Mouse (Mus musculus) forebrain, embryonic 16.5 days (tissue): ENCODE measurements around the gene Calm2. TPM values are rescaled to one million over a fixed set of nuclear protein-coding genes. Genes with fewer than 3 reads are reported as not detected.

Source experiments
- ATAC-seq: fragments of 200-750 bp; cut with Nextera tagmentation; 2 replicates; pipeline ENCODE4 v1.8.0; 2017; ENCODE audit warnings: mild to moderate bottlenecking, moderate library complexity
- H3K27ac ChIP-seq: fragments of 300-500 bp; sonication (generic); 2 replicates; pipeline ENCODE4 v1.5.1; 2014; ENCODE audit warnings: low read length, control low read depth
- H3K27me3 ChIP-seq: fragments of 300-500 bp; sonication (generic); replicated peaks from 2 replicates; pipeline ENCODE4 v1.6.1; 2014; ENCODE audit warnings: low read length; ENCODE audit not compliant: control insufficient read depth, insufficient read depth
- H3K36me3 ChIP-seq: fragments of 300-500 bp; sonication (generic); 2 replicates; pipeline ENCODE4 v1.6.1; 2014; ENCODE audit not compliant: control insufficient read depth, insufficient read depth
- H3K4me1 ChIP-seq: fragments of 300-500 bp; sonication (generic); replicated peaks from 2 replicates; pipeline ENCODE4 v1.6.1; 2014; ENCODE audit warnings: low read length; ENCODE audit not compliant: control insufficient read depth, insufficient read depth
- H3K4me2 ChIP-seq: fragments of 300-500 bp; sonication (generic); 2 replicates; pipeline ENCODE4 v1.6.1; 2014; ENCODE audit warnings: mild to moderate bottlenecking, low read length, control low read depth
- H3K4me3 ChIP-seq: fragments of 300-500 bp; sonication (generic); replicated peaks from 2 replicates; pipeline ENCODE4 v1.5.1; 2014; ENCODE audit warnings: mild to moderate bottlenecking, low read length, control low read depth
- H3K9ac ChIP-seq: fragments of 300-500 bp; sonication (generic); replicated peaks from 2 replicates; pipeline ENCODE4 v1.6.1; 2014; ENCODE audit warnings: low read depth, low read length, control low read depth
- H3K9me3 ChIP-seq: fragments of 300-500 bp; sonication (generic); 2 replicates; pipeline ENCODE4 v1.6.1; 2016; ENCODE audit warnings: low read length; ENCODE audit not compliant: control insufficient read depth
- WGBS: fragments of 180-500 bp; shearing (Covaris S2); extraction: QIAGEN DNeasy Blood & Tissue Kit; methylation state at CpG from one replicate; pipeline ENCODE4 v1.1.7; 2014; 5-methylcytosine and 5-hydroxymethylcytosine counted together
- polyA plus RNA-seq: library from polyadenylated mRNA; unstranded; fragments of >200 nt; fragmentation: Nextera tagmentation; extraction: Ambion mirVana; gene quantifications from 2 replicates; pipeline ENCODE4 v1.2.1, GENCODE M21; 2015

The Calm2 gene
- polyA plus RNA-seq, 1 experiment from 2014 or later = 2,147 TPM

DNA sequence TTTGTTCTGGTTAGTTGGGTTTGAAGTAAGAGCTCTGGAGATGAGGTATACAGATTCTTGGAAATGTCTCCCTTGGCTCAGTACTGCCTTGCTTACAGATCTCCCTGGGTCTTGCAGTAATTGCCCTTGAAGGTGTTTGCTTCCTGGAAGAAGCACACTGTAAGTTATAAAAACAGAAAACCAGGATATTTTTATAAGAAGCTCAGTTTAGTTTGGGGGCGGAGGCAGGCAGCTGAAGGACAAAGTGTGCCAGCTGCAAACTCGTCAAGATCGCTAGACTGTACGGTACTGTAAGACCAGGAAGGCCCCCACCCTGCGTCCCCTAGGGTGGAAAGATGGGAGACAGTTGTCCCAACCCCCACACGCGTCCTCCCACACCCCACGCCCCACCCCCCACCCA is 28.6 kb upstream of the Calm2 start:
- Histone ChIP-seq H3K4me2 (no peak overlapping the region), H3K4me3 (no peak overlapping the region), H3K9ac (no peak overlapping the region), H3K4me1 (peaks cover 30% of the 10 kb centered on the region), H3K36me3 (no peaks in the 10 kb centered on the region), H3K9me3 (no peaks in the 10 kb centered on the region), H3K27ac (no peak overlapping the region), H3K27me3 (no peaks in the 10 kb centered on the region)
- WGBS = 70% methylated on average over 8 of the region's 8 CpGs
- ATAC-seq = no peak

DNA sequence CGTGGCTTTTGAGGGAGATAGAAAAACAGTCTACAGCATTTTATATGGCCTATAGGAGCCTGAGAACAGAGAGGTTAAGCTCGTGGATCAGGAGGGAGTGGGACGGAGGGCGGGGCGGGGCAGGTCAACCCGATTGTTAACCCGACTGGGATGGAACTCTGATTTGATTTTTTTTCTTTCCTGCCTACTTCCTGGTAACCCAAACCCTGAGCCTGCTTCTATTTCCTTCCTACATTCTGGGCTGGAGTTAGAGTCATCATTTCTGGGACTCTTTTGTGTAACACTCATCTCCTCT is 27.7 kb upstream of the Calm2 start:
- Histone ChIP-seq H3K36me3 (no peaks in the 10 kb centered on the region), H3K9me3 (no peaks in the 10 kb centered on the region), H3K4me3 (peak overlapping the region; percentile 37), H3K27me3 (no peaks in the 10 kb centered on the region), H3K9ac (peak overlapping the region; percentile 59), H3K27ac (peak overlapping the region; percentile 39; the same call in 1 of the 2 replicates), H3K4me2 (peak overlapping the region; percentile 70), H3K4me1 (peaks cover 30% of the 10 kb centered on the region)
- no peak for ATAC-seq
- WGBS = under 1% methylated on average over 7 of the region's 7 CpGs

DNA sequence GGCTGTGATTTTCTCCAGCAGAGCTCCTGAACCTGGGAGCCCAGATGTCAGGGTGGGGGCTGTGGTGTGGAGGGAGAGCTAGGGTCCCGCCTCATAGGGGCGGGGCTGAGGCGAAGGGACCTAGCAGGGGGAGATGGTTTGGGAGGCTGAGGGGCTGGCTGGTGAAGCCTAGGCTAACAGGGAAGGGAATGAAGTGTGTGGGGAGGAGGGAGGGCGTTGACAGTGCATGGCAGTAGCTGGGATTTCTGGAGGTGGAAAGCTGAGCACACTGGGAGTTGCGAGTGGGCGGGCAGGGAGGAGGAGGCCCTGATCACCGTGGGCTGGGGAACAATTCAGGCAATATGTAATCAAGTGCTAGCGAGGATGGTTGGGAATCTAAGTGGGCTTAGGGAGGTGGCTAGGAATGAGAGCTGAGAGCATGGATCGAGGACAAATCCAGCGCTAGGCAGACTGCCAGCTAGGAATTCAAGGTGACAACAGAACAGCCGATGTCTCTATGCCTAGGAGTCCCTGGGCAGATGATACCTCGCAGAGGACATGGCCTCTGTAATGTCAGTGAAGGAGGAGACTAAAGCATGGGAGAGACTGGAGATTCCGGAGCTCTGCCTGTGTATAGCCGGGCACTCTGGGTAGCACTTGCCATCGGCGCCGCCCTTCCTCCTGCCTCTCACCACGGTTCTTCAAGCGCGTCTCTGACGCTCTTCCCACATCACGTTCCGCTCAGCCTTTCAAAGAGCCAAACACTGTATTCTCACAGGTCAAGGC is 27.2 kb upstream of the Calm2 start:
- under 1% methylated on average over 23 of the region's 23 CpGs for WGBS

DNA sequence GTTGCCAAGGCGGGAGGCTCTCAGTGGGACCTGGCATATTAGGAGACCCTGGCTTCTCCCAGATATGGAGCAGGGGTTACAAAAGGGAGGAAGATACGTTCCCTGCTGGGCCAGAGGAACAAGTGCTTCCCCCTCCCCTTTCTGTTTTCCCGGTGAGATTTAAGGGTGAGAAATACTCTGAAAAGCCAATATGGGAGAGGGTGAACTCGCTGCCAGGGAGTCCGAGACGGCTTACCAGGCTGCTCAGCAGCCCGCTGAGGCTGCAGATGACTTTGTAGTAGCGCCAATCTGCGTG is 26.7 kb upstream of the Calm2 start:
- Histone ChIP-seq H3K9me3 (no peaks in the 10 kb centered on the region), H3K4me2 (peak overlapping the region; percentile 70), H3K27ac (peak overlapping the region; percentile 20; the same call in 1 of the 2 replicates), H3K4me1 (peaks cover 26% of the 10 kb centered on the region), H3K36me3 (no peaks in the 10 kb centered on the region), H3K4me3 (peak overlapping the region; percentile 37), H3K27me3 (no peaks in the 10 kb centered on the region), H3K9ac (peak overlapping the region; percentile 59)
- 6% methylated on average over 9 of the region's 9 CpGs for whole genome bisulfite sequencing
- ATAC-seq = no peak; the same call in 1 of the 2 replicates

More for the DNA sequence above, 27.2 kb upstream of the Calm2 start:
- peak overlapping the region; percentile 70 for H3K4me2 ChIP-seq
- peak; percentile 68 for ATAC-seq
- no peaks in the 10 kb centered on the region for H3K27me3 ChIP-seq
- H3K27ac ChIP-seq = peak overlapping the region; percentile 39
- H3K9me3 ChIP-seq = no peaks in the 10 kb centered on the region
- peak overlapping the region; percentile 59 for H3K9ac ChIP-seq
- H3K4me3 ChIP-seq = peak overlapping the region; percentile 37
- H3K4me1 ChIP-seq = peaks cover 30% of the 10 kb centered on the region
- H3K36me3 ChIP-seq = no peaks in the 10 kb centered on the region

DNA sequence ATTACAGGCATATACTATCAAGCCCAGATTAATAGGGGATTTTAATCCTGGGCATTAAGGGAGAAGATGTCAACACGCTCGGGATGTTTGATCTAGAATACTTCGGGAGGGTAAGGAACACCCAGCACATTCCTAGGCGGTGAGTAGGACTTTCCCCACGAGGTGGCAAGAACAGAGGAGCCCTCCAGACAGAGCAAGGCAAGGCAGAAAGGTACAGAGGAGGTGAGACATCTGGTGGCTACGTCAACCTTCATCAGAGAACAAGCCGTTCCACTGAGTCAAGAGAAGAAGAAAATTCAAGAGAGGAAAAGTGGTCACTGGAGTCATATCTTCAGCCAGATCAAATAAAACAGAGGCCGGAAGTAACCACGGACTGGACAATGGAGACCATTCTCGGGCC is 26.1 kb upstream of the Calm2 start:
- no peak for ATAC-seq
- H3K4me2 ChIP-seq = no peak overlapping the region
- no peaks in the 10 kb centered on the region for H3K36me3 ChIP-seq
- peaks cover 21% of the 10 kb centered on the region for H3K4me1 ChIP-seq
- no peak overlapping the region for H3K4me3 ChIP-seq
- H3K9ac ChIP-seq = no peak overlapping the region
- WGBS = 60% methylated on average over 10 of the region's 10 CpGs
- no peaks in the 10 kb centered on the region for H3K9me3 ChIP-seq
- H3K27me3 ChIP-seq = no peaks in the 10 kb centered on the region
- no peak overlapping the region for H3K27ac ChIP-seq

DNA sequence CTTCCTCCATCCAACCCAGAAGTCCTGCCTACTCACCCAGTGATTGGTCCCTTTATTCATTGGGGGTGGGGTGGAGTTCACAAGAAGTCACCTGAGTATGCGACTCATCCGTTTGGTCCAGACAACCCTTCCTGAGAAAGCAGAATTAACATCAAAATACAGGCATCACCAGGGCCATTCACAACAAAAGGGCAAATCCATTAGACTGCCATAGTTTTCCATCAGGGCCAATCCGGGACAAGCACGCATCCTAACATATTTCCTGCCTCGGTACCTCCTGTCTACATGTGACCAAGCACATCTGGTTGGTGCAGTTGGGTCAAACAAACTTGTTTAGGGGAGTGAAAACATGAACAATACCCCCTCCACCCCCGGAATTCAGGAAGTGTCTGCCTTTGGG is 24.9 kb upstream of the Calm2 start:
- Histone ChIP-seq H3K4me2 (no peak overlapping the region), H3K4me1 (peaks cover 16% of the 10 kb centered on the region), H3K27me3 (no peaks in the 10 kb centered on the region), H3K4me3 (no peak overlapping the region), H3K27ac (no peak overlapping the region), H3K9me3 (no peaks in the 10 kb centered on the region), H3K36me3 (no peaks in the 10 kb centered on the region), H3K9ac (no peak overlapping the region)
- WGBS = 59% methylated on average over 6 of the region's 6 CpGs
- no peak for ATAC-seq

DNA sequence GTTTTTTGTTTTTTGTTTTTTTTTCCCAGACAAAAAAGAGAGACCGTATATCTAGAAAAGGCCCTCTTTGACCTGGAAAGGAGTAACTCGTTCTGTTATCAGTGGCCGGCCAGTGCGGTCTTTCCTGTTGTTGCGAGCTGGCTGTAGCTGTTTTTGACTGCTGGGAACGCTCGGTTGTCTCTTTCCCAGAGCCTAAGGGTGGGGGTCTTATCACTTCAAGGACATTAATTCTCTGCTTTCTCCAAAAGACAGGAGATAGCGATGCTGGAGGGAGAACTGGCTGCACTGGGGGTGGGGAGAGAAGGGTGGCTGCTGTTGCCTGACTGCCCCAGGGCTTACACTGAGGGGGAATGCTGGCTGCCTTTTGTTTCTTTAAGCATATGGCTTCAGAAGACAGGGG is 24.1 kb upstream of the Calm2 start:
- WGBS = 72% methylated on average over 8 of the region's 8 CpGs
- Histone ChIP-seq H3K27ac (no peak overlapping the region), H3K27me3 (no peaks in the 10 kb centered on the region), H3K4me3 (no peak overlapping the region), H3K9ac (no peak overlapping the region), H3K36me3 (no peaks in the 10 kb centered on the region), H3K9me3 (no peaks in the 10 kb centered on the region), H3K4me1 (peaks cover 16% of the 10 kb centered on the region), H3K4me2 (no peak overlapping the region)
- no peak for ATAC-seq

DNA sequence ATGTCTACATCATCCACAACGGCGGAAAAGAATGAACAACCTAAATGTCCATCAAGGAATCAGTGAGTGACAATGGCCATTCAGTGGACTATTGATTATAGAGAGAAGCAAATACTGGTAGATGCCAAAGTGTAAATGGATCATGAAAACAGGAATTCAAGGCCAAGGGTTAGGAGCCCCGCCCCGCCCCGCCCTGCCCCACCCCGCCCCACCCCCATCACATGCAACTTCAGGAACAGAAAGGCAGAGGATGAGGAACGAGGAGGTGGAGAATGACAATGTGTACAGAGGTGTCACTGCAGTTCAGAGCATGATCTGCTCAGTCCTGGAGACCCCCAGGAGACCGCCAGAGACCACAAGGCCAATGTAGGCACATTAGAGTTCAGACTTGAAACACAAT is 23.5 kb upstream of the Calm2 start:
- Histone ChIP-seq H3K36me3 (no peaks in the 10 kb centered on the region), H3K4me2 (no peak overlapping the region), H3K9me3 (no peaks in the 10 kb centered on the region), H3K4me1 (peaks cover 16% of the 10 kb centered on the region), H3K27ac (no peak overlapping the region), H3K4me3 (no peak overlapping the region), H3K9ac (no peak overlapping the region), H3K27me3 (no peaks in the 10 kb centered on the region)
- ATAC-seq = no peak
- 66% methylated on average over 8 of the region's 8 CpGs for WGBS

DNA sequence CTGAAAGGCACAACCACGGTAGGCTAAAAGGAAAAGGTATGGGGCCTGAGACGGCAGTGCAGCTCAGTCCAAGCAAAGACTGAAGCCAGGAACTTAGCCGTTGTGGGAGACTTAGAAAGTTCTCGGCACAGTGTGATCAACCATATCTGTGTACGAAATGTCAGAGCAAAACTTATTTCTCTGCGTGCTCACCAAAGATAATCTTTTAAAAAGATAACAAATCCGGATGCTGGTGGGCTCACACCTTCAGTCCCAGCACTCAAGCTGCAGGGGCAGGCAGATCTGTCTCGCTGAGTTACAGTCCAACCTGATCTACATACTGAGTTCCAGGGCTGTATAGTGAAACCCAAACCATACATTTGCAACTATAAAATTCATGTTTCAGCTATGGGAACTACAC is 22.7 kb upstream of the Calm2 start:
- no peak for ATAC-seq
- Histone ChIP-seq H3K4me2 (no peak overlapping the region), H3K4me3 (no peak overlapping the region), H3K4me1 (peaks cover 11% of the 10 kb centered on the region), H3K27me3 (no peaks in the 10 kb centered on the region), H3K9ac (no peak overlapping the region), H3K36me3 (no peaks in the 10 kb centered on the region), H3K27ac (no peak overlapping the region), H3K9me3 (no peaks in the 10 kb centered on the region)
- 84% methylated on average over 8 of the region's 8 CpGs for WGBS

DNA sequence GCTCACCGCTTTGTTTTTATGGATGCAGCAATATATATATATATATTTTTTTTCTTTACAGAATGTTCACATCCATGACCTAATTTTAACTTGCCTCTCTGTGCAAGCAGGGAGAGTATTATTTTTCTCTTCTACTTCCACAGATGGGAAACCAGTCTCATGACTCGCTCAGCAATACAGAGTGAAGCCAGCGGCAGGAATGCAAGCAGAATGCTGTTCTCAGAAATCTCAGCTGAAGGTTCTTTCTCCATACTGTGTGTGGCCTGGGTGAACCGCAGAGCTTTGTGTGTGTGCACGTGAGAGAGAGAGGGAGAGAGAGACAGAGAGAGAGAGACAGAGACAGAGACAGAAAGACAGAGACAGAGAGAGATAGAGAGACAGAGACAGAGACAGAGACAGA is 21.9 kb upstream of the Calm2 start:
- H3K9ac ChIP-seq = no peak overlapping the region

More for the DNA sequence above, 21.9 kb upstream of the Calm2 start:
- H3K27me3 ChIP-seq = no peaks in the 10 kb centered on the region
- H3K9me3 ChIP-seq = no peaks in the 10 kb centered on the region
- no peak overlapping the region for H3K4me2 ChIP-seq
- H3K27ac ChIP-seq = no peak overlapping the region
- H3K36me3 ChIP-seq = no peaks in the 10 kb centered on the region
- peaks cover 3% of the 10 kb centered on the region for H3K4me1 ChIP-seq
- 78% methylated on average over 5 of the region's 5 CpGs for WGBS
- ATAC-seq = no peak
- H3K4me3 ChIP-seq = no peak overlapping the region
